Mouse (Mus musculus) bone marrow, adult 2 months (tissue): Measurements from ENCODE around the gene Ryr1.

Source experiments
- CTCF ChIP-seq: fragments of 200-500 bp; IDR thresholded peaks from 2 replicates; pipeline ENCODE4 v1.5.1; 2011; ENCODE audit warnings: low read length, control low read depth; ENCODE audit not compliant: control insufficient read depth, insufficient read depth
- POLR2A ChIP-seq: fragments of 200-500 bp; IDR thresholded peaks from 2 replicates; pipeline ENCODE4 v1.6.1; 2011; ENCODE audit warnings: low read depth, mild to moderate bottlenecking, control low read depth, low read length, borderline replicate concordance; ENCODE audit not compliant: control insufficient read depth

DNA sequence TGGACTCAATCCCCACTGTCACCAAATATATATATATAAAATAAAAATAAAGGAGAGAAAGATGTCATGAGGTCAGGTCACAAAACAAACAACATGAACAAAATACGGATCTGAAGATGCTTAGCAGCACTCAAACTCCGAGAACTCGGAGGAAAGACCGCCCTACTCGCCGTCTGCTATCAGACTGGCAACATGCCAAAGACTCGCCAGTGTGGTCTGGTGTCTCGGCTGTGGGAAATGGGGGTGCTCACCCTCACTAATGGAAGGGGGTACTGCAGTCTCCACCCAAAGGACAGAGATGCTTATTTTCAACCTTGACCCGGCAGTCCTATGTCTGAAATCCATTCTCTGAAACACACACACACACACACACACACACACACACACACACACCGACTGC, 93.3 kb downstream of the Ryr1 start:
- no peak for TF ChIP-seq CTCF
- TF ChIP-seq POLR2A = no peak
